Mouse (Mus musculus): ENCODE data around the gene Sdad1.

DNA sequence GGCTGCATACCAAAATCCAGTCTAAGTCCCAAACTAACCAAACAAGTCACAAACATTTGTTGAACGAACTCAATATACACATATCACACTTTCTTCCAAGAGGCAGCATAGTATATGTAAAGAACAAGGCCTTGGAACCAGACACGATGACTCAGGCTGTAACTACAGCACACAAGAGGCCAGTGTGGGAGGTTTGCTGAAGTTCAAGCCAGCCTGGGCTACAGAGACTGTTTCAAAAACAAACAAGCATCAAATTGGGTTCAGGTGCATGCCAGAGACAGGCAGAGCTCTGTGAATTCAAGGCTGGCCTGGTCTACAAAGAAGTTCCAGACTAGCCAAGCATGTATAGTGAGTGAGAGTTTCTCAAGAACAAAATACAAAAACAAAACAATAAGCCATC, 15.8 kb downstream of the Sdad1 start:
- no peak for TF ChIP-seq CTCF (IDR thresholded peaks at IDR 0.05; ENCODE audit: low read depth, low read length)
- no peak for TF ChIP-seq POLR2A (IDR thresholded peaks at IDR 0.05; ENCODE audit: insufficient read depth, low read length)

Data from ES-Bruce4 (cell line).